Mouse (Mus musculus) MEL (cell line): ENCODE results near the gene Wdr26.

Source experiments
- CTCF ChIP-seq, 3 experiments: IDR thresholded peaks in 2 of 3; conservative IDR thresholded peaks in 1 of 3; 2 replicates each; pipeline ENCODE4 v1.5.1; 2011 to 2012; ENCODE audit warnings: low read length in 3 of 3, low read depth in 2 of 3, mild to moderate bottlenecking in 2 of 3, improper control_type of control experiment in 1 of 3, inconsistent platforms in 1 of 3, mixed read lengths in 1 of 3, moderate library complexity in 1 of 3; ENCODE audit not compliant: control insufficient read depth in 1 of 3, insufficient read depth in 1 of 3, poor library complexity in 1 of 3, severe bottlenecking in 1 of 3
- MAX ChIP-seq: IDR thresholded peaks from 2 replicates; pipeline ENCODE4 v1.6.1; 2011; ENCODE audit warnings: low read length, improper control_type of control experiment
- SMC3 ChIP-seq: IDR thresholded peaks from 2 replicates; pipeline ENCODE4 v1.6.1; 2011; ENCODE audit warnings: low read depth, low read length, improper control_type of control experiment

DNA sequence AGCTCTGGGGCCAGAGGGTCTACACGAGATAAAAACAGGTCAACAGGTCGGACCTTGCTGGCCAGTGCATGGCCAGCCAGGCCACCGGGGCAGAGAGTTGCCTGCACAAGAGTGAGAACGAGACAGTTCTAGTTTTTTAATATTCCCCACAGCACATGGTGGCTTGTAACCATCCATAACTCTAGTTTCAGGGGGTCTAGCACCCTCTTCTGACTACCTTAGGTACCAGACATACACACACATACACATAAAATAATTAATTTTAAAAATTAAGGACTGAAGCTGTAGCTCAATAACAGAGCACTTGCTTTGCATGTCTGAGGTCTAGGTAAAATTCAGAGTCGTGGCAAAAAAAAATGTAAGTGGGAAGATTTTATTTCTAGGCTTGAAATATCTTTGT is 39.8 kb upstream of the Wdr26 start:
- peak in 1 of 3 experiments; percentile 40; a peak in 2 of 6 replicates for TF ChIP-seq CTCF (IDR thresholded peaks at IDR 0.05 in 2 of 3, conservative IDR thresholded peaks at IDR 0.05 in 1 of 3; ENCODE audit: control insufficient read depth in 1 of 3, insufficient read depth in 1 of 3, low read depth in 2 of 3, low read length in 3 of 3, poor library complexity in 1 of 3, severe bottlenecking in 1 of 3)
- TF ChIP-seq SMC3 = peak; percentile 43
- TF ChIP-seq MAX = no peak
